Mouse (Mus musculus): Measurements from ENCODE around the gene Tmem52b. TPM values are rescaled to one million over a fixed set of nuclear protein-coding genes. Genes with fewer than 3 reads are reported as not detected.
"Not testable (repeated sequence)": the region's sequence is repeated elsewhere in the genome, so short reads cannot be mapped to it uniquely, and the experiment has no call there.

Gene Tmem52b
- total and polyA plus RNA-seq, 2 experiments from 2014 or later, result not detected

- no peaks in the 10 kb centered on the region for H3K4me1 ChIP-seq (ENCODE audit: insufficient read depth, low read length)
- H3K4me3 ChIP-seq (ENCODE audit: low read depth, low read length), result no peak overlapping the region
- H3K9me3 ChIP-seq (ENCODE audit: low read length), result no peaks in the 10 kb centered on the region
- H3K4me2 ChIP-seq (ENCODE audit: low read depth, low read length, poor library complexity, severe bottlenecking), result no peak overlapping the region
- H3K9ac ChIP-seq (replicated peaks; ENCODE audit: low read length, poor library complexity, severe bottlenecking), result no peak overlapping the region
- no peak for ATAC-seq (ENCODE audit: low FRiP score)
- H3K36me3 ChIP-seq (ENCODE audit: insufficient read depth, low read length), result no peaks in the 10 kb centered on the region
- no peak for DNase-seq (ENCODE audit: low spot score)
- TF ChIP-seq CTCF (IDR thresholded peaks at IDR 0.05), result no peak
- no peaks in the 10 kb centered on the region for H3K27me3 ChIP-seq (ENCODE audit: insufficient read depth, low read length)
- WGBS, result 91% methylated on average over 3 of the region's 3 CpGs
- no peak overlapping the region for H3K27ac ChIP-seq (ENCODE audit: low read depth, low read length)
These were observed 14.8 kb upstream of the Tmem52b start for GRCm38 (mm10) chr6:129497345-129498218.

- H3K9ac ChIP-seq (replicated peaks; ENCODE audit: low read length, poor library complexity, severe bottlenecking); H3K9me3 ChIP-seq (ENCODE audit: low read length); H3K36me3 ChIP-seq (ENCODE audit: insufficient read depth, low read length); H3K4me3 ChIP-seq (ENCODE audit: low read depth, low read length); ATAC-seq (ENCODE audit: low FRiP score); H3K27ac ChIP-seq (ENCODE audit: low read depth, low read length); DNase-seq (ENCODE audit: low spot score); H3K4me2 ChIP-seq (ENCODE audit: low read depth, low read length, poor library complexity, severe bottlenecking); H3K27me3 ChIP-seq (ENCODE audit: insufficient read depth, low read length); H3K4me1 ChIP-seq (ENCODE audit: insufficient read depth, low read length): not testable (repeated sequence)
- 80% methylated on average over 1 of the region's 1 CpGs for WGBS
These were observed 12.8 kb upstream of the Tmem52b start for GRCm38 (mm10) chr6:129499516-129499915.

- H3K4me2 ChIP-seq (ENCODE audit: low read depth, low read length, poor library complexity, severe bottlenecking), result no peak overlapping the region
- no peak overlapping the region for H3K27ac ChIP-seq (ENCODE audit: low read depth, low read length)
- no peak overlapping the region for H3K9ac ChIP-seq (replicated peaks; ENCODE audit: low read length, poor library complexity, severe bottlenecking)
- TF ChIP-seq CTCF (IDR thresholded peaks at IDR 0.05), result no peak
- no peaks in the 10 kb centered on the region for H3K36me3 ChIP-seq (ENCODE audit: insufficient read depth, low read length)
- ATAC-seq (ENCODE audit: low FRiP score), result no peak
- WGBS, result 89% methylated on average over 2 of the region's 2 CpGs
- DNase-seq (ENCODE audit: low spot score), result no peak
- no peak overlapping the region for H3K4me3 ChIP-seq (ENCODE audit: low read depth, low read length)
- H3K4me1 ChIP-seq (ENCODE audit: insufficient read depth, low read length), result no peaks in the 10 kb centered on the region
- no peaks in the 10 kb centered on the region for H3K27me3 ChIP-seq (ENCODE audit: insufficient read depth, low read length)
- no peaks in the 10 kb centered on the region for H3K9me3 ChIP-seq (ENCODE audit: low read length)
These were observed 8.9 kb upstream of the Tmem52b start for GRCm38 (mm10) chr6:129503471-129503870.

- Histone ChIP-seq H3K4me3 (ENCODE audit: low read depth, low read length) (no peak within 1 kb of the TSS), H3K4me2 (ENCODE audit: low read depth, low read length, poor library complexity, severe bottlenecking) (no peak within 1 kb of the TSS), H3K27me3 (ENCODE audit: insufficient read depth, low read length) (no peaks in the 10 kb centered on the region), H3K36me3 (ENCODE audit: insufficient read depth, low read length) (no peaks in the 10 kb centered on the region), H3K9ac (replicated peaks; ENCODE audit: low read length, poor library complexity, severe bottlenecking) (no peak within 1 kb of the TSS), H3K9me3 (ENCODE audit: low read length) (no peaks in the 10 kb centered on the region), H3K27ac (ENCODE audit: low read depth, low read length) (no peak within 1 kb of the TSS), H3K4me1 (ENCODE audit: insufficient read depth, low read length) (no peaks in the 10 kb centered on the region)
- TF ChIP-seq CTCF (IDR thresholded peaks at IDR 0.05), result no peak
- ATAC-seq (ENCODE audit: low FRiP score) (no peak), DNase-seq (ENCODE audit: low spot score) (no peak)
- WGBS, result 90% methylated on average over 9 of the region's 9 CpGs
These were observed 5.3 kb upstream of the Tmem52b start, which contains the start of gene Olr1 for GRCm38 (mm10) chr6:129507024-129507423. Gene Olr1 (minus strand): TSS chr6:129507165.

GRCm38 (mm10) chr6:129510120-129510911 is 2.0 kb upstream of the Tmem52b start:
- Histone ChIP-seq H3K27me3 (ENCODE audit: insufficient read depth, low read length) (no peaks in the 10 kb centered on the region), H3K4me1 (ENCODE audit: insufficient read depth, low read length) (no peaks in the 10 kb centered on the region), H3K27ac (ENCODE audit: low read depth, low read length) (no peak overlapping the region), H3K4me3 (ENCODE audit: low read depth, low read length) (no peak overlapping the region), H3K36me3 (ENCODE audit: insufficient read depth, low read length) (no peaks in the 10 kb centered on the region), H3K4me2 (ENCODE audit: low read depth, low read length, poor library complexity, severe bottlenecking) (no peak overlapping the region), H3K9ac (replicated peaks; ENCODE audit: low read length, poor library complexity, severe bottlenecking) (no peak overlapping the region), H3K9me3 (ENCODE audit: low read length) (no peaks in the 10 kb centered on the region)
- no peak for ATAC-seq (ENCODE audit: low FRiP score)
- no peak for DNase-seq (ENCODE audit: low spot score)
- WGBS, result 69% methylated on average over 6 of the region's 6 CpGs
- TF ChIP-seq CTCF (IDR thresholded peaks at IDR 0.05), result no peak

- 88% methylated on average over 8 of the region's 8 CpGs for WGBS
- no peak overlapping the region for H3K27ac ChIP-seq (ENCODE audit: low read depth, low read length)
- H3K4me2 ChIP-seq (ENCODE audit: low read depth, low read length, poor library complexity, severe bottlenecking), result no peak overlapping the region
- H3K36me3 ChIP-seq (ENCODE audit: insufficient read depth, low read length), result no peaks in the 10 kb centered on the region
- no peak overlapping the region for H3K4me3 ChIP-seq (ENCODE audit: low read depth, low read length)
- H3K9ac ChIP-seq (replicated peaks; ENCODE audit: low read length, poor library complexity, severe bottlenecking), result no peak overlapping the region
- no peak for TF ChIP-seq CTCF (IDR thresholded peaks at IDR 0.05)
- DNase-seq (ENCODE audit: low spot score), result no peak
- H3K9me3 ChIP-seq (ENCODE audit: low read length), result no peaks in the 10 kb centered on the region
- H3K4me1 ChIP-seq (ENCODE audit: insufficient read depth, low read length), result no peaks in the 10 kb centered on the region
- H3K27me3 ChIP-seq (ENCODE audit: insufficient read depth, low read length), result no peaks in the 10 kb centered on the region
- no peak for ATAC-seq (ENCODE audit: low FRiP score)
These were observed 513 bp downstream of the Tmem52b start for GRCm38 (mm10) chr6:129512868-129513267.

Data from midbrain, postnatal 0 days (tissue).